Mouse (Mus musculus): ENCODE measurements around the gene Cd19. TPM values are rescaled to one million over a fixed set of nuclear protein-coding genes. Genes with fewer than 3 reads are reported as not detected.

Cd19 gene
- polyA plus RNA-seq (2014; fragmentation: Nextera tagmentation; extraction: Ambion mirVana) = not detected in 2 replicates

DNA sequence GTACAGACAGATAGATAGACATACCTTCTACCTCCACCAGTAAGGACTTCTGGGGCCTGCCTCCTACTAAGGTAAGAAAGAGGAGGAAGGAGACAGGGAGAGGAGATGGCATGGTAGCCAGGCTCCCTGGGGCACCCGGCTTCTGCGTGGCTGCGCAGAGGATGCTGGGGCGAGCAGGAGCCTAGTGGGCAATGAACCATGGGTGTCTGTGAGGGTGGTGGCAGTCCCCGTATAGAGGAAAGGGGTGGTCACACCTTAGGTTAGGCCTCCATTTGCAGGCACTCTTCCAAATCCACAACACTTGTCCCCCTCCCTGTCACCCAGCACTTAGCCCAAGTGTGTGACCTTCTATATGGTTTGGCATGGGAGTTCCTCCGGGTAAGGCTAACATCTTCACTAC lies at the start of gene Cd19:
Cd19 (minus strand) TSS at position 165 of the 400 bp plus-strand sequence.
- 90% methylated on average over 6 of the region's 6 CpGs for WGBS
- Histone ChIP-seq H3K4me3 (ENCODE audit: low read depth, low read length) (no peak within 1 kb of the TSS), H3K27me3 (ENCODE audit: control insufficient read depth, insufficient read depth, low read length) (no peaks in the 10 kb centered on the region), H3K4me2 (ENCODE audit: low read depth, low read length) (no peak within 1 kb of the TSS), H3K27ac (replicated peaks; ENCODE audit: low read depth, low read length) (no peak within 1 kb of the TSS), H3K36me3 (replicated peaks; ENCODE audit: control insufficient read depth, insufficient read depth, low read depth, low read length) (no peaks in the 10 kb centered on the region), H3K9ac (replicated peaks; ENCODE audit: low read length) (no peak within 1 kb of the TSS), H3K4me1 (ENCODE audit: control insufficient read depth, insufficient read depth, low read length) (no peaks in the 10 kb centered on the region), H3K9me3 (replicated peaks; ENCODE audit: control insufficient read depth, low read length) (no peaks in the 10 kb centered on the region)
- DNase-seq (ENCODE audit: low spot score) (no peak), ATAC-seq (replicated peaks; ENCODE audit: insufficient number of reproducible peaks, low FRiP score, low TSS enrichment, low read depth) (no peak)

DNA sequence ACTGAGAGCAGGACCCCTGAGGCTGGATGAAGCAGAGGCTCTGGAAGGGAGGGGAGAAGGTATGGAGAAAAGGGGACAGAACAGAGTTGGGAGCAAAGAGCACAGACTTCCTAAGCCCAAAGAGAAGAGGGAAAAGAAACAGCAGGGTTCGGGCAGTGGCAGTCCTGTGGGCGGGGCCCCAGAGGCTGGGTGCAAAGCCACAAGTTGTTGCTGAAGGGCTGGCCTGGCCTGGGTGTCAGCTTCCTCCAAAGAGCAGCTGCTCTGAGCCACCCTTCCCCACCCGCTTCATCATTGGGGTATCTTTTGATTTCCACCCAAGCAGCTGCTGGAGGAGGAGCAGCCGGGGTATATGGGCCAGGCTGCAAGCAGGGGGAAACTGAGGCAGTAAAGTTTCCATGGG lies 49.4 kb upstream of the Cd19 start:
- ATAC-seq (replicated peaks; ENCODE audit: insufficient number of reproducible peaks, low FRiP score, low TSS enrichment, low read depth) (no peak), DNase-seq (ENCODE audit: low spot score) (no peak)
- no peak overlapping the region for H3K4me2 ChIP-seq (ENCODE audit: low read depth, low read length)
- H3K4me3 ChIP-seq (ENCODE audit: low read depth, low read length) = no peak overlapping the region
- H3K4me1 ChIP-seq (ENCODE audit: control insufficient read depth, insufficient read depth, low read length) = no peaks in the 10 kb centered on the region; the same call in 1 of the 2 replicates
- no peaks in the 10 kb centered on the region for H3K27me3 ChIP-seq (ENCODE audit: control insufficient read depth, insufficient read depth, low read length)
- no peaks in the 10 kb centered on the region for H3K9me3 ChIP-seq (replicated peaks; ENCODE audit: control insufficient read depth, low read length)
- WGBS = 66% methylated on average over 4 of the region's 4 CpGs
- H3K9ac ChIP-seq (replicated peaks; ENCODE audit: low read length) = no peak overlapping the region; the same call in 1 of the 2 replicates
- peaks cover 3% of the 10 kb centered on the region; the same call in 1 of the 2 replicates for H3K36me3 ChIP-seq (replicated peaks; ENCODE audit: control insufficient read depth, insufficient read depth, low read depth, low read length)
- no peak overlapping the region for H3K27ac ChIP-seq (replicated peaks; ENCODE audit: low read depth, low read length)

GRCm38 (mm10) chr7:126463547-126463946 lies 48.9 kb upstream of the Cd19 start:
- Histone ChIP-seq H3K27me3 (ENCODE audit: control insufficient read depth, insufficient read depth, low read length) (no peaks in the 10 kb centered on the region), H3K9me3 (replicated peaks; ENCODE audit: control insufficient read depth, low read length) (no peaks in the 10 kb centered on the region), H3K4me1 (ENCODE audit: control insufficient read depth, insufficient read depth, low read length) (no peaks in the 10 kb centered on the region; the same call in 1 of the 2 replicates), H3K36me3 (replicated peaks; ENCODE audit: control insufficient read depth, insufficient read depth, low read depth, low read length) (peaks cover 3% of the 10 kb centered on the region; the same call in 1 of the 2 replicates), H3K4me2 (ENCODE audit: low read depth, low read length) (no peak overlapping the region), H3K9ac (replicated peaks; ENCODE audit: low read length) (no peak overlapping the region; the same call in 1 of the 2 replicates), H3K4me3 (ENCODE audit: low read depth, low read length) (no peak overlapping the region), H3K27ac (replicated peaks; ENCODE audit: low read depth, low read length) (no peak overlapping the region)
- 53% methylated on average over 4 of the region's 4 CpGs for WGBS
- DNase-seq (ENCODE audit: low spot score) = no peak
- no peak for ATAC-seq (replicated peaks; ENCODE audit: insufficient number of reproducible peaks, low FRiP score, low TSS enrichment, low read depth)

DNA sequence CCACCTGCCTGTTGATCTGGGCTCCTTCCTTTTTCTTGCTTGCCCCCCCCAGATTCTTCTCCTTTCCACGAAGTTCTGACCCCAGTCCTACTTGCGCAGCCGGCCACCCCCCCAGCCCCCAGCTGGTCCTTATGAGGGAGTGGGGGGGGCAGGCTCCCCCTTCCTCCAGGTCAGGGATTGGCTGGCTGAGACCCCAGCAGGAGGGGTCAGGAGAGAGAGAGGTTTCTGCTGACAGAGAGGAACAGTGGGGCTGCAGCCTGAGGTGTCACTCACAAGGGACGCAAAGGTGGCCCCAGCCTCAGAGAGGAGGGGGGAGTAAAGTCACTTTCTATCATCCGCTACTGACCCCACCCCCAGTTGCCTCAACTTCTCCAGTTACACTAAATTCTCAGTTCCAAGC lies 48.3 kb upstream of the Cd19 start, which contains the start of gene Atp2a1:
Atp2a1 (minus strand) TSS at position 105 of the 400 bp plus-strand sequence.
- Histone ChIP-seq H3K4me1 (ENCODE audit: control insufficient read depth, insufficient read depth, low read length) (no peaks in the 10 kb centered on the region; the same call in 1 of the 2 replicates), H3K27me3 (ENCODE audit: control insufficient read depth, insufficient read depth, low read length) (no peaks in the 10 kb centered on the region), H3K9me3 (replicated peaks; ENCODE audit: control insufficient read depth, low read length) (no peaks in the 10 kb centered on the region), H3K4me2 (ENCODE audit: low read depth, low read length) (no peak within 1 kb of the TSS), H3K36me3 (replicated peaks; ENCODE audit: control insufficient read depth, insufficient read depth, low read depth, low read length) (no peaks in the 10 kb centered on the region; the same call in 1 of the 2 replicates), H3K9ac (replicated peaks; ENCODE audit: low read length) (no peak within 1 kb of the TSS; the same call in 1 of the 2 replicates), H3K27ac (replicated peaks; ENCODE audit: low read depth, low read length) (no peak within 1 kb of the TSS), H3K4me3 (ENCODE audit: low read depth, low read length) (no peak within 1 kb of the TSS)
- ATAC-seq (replicated peaks; ENCODE audit: insufficient number of reproducible peaks, low FRiP score, low TSS enrichment, low read depth) (no peak), DNase-seq (ENCODE audit: low spot score) (no peak)
- WGBS = 33% methylated on average over 5 of the region's 5 CpGs

- no peaks in the 10 kb centered on the region; the same call in 1 of the 2 replicates for H3K4me1 ChIP-seq (ENCODE audit: control insufficient read depth, insufficient read depth, low read length)
- H3K4me3 ChIP-seq (ENCODE audit: low read depth, low read length) = no peak overlapping the region
- DNase-seq (ENCODE audit: low spot score) (no peak), ATAC-seq (replicated peaks; ENCODE audit: insufficient number of reproducible peaks, low FRiP score, low TSS enrichment, low read depth) (0 out of 2 replicates have a peak, but pooled peaks have one; percentile 24)
- WGBS = 47% methylated on average over 3 of the region's 3 CpGs
- H3K4me2 ChIP-seq (ENCODE audit: low read depth, low read length) = no peak overlapping the region
- no peak overlapping the region for H3K9ac ChIP-seq (replicated peaks; ENCODE audit: low read length)
- H3K27me3 ChIP-seq (ENCODE audit: control insufficient read depth, insufficient read depth, low read length) = no peaks in the 10 kb centered on the region
- no peaks in the 10 kb centered on the region for H3K36me3 ChIP-seq (replicated peaks; ENCODE audit: control insufficient read depth, insufficient read depth, low read depth, low read length)
- H3K27ac ChIP-seq (replicated peaks; ENCODE audit: low read depth, low read length) = no peak overlapping the region
- no peaks in the 10 kb centered on the region for H3K9me3 ChIP-seq (replicated peaks; ENCODE audit: control insufficient read depth, low read length)
Observed at GRCm38 (mm10) chr7:126461626-126462025, 46.9 kb upstream of the Cd19 start.

DNA sequence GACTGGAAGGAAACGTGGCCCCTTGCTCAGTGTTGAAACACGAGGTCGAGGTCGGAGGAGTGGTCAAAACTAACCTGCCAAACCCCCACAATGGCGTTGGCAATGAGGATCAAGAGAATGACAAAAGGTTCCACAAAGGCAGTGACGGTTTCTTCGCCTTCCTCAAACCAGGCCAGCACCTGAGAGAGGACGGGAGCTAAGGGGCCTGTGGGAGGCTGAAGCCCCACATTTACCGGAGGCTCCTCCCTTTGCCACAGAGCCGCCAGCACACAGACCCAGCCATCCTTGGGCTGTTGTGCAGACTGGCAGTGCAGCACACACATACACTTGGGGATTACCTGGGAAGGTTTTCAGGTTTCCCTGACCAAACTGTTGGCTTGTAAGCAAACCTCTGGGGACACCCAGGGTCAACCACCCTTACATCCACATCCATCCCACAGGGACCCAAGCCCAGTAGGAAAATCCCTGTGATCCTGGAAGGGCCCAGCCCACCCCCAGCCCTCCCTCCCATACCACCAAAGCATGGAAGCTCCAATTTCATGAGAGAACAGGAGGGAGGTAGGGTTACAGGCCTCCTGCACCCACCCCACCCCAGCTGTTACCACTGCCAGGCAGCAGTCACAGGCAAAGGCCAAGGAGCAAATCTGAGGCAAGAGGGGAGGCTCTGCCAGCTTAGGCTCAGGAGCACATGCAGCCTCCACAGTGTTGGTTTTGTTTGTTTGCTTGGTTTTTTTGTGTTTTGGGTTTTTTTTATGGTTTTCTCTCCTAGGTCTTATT lies 46.1 kb upstream of the Cd19 start:
- Histone ChIP-seq H3K4me2 (ENCODE audit: low read depth, low read length) (no peak overlapping the region), H3K27ac (replicated peaks; ENCODE audit: low read depth, low read length) (no peak overlapping the region), H3K9ac (replicated peaks; ENCODE audit: low read length) (0 out of 2 replicates have a peak overlapping the region, but pooled peaks have one; percentile 6), H3K4me3 (ENCODE audit: low read depth, low read length) (no peak overlapping the region), H3K27me3 (ENCODE audit: control insufficient read depth, insufficient read depth, low read length) (no peaks in the 10 kb centered on the region), H3K36me3 (replicated peaks; ENCODE audit: control insufficient read depth, insufficient read depth, low read depth, low read length) (no peaks in the 10 kb centered on the region), H3K4me1 (ENCODE audit: control insufficient read depth, insufficient read depth, low read length) (no peaks in the 10 kb centered on the region; the same call in 1 of the 2 replicates), H3K9me3 (replicated peaks; ENCODE audit: control insufficient read depth, low read length) (no peaks in the 10 kb centered on the region)
- DNase-seq (ENCODE audit: low spot score) = peak; percentile 21
- WGBS = 49% methylated on average over 10 of the region's 10 CpGs
- peak; percentile 31; the same call in 1 of the 2 replicates for ATAC-seq (replicated peaks; ENCODE audit: insufficient number of reproducible peaks, low FRiP score, low TSS enrichment, low read depth)

DNA sequence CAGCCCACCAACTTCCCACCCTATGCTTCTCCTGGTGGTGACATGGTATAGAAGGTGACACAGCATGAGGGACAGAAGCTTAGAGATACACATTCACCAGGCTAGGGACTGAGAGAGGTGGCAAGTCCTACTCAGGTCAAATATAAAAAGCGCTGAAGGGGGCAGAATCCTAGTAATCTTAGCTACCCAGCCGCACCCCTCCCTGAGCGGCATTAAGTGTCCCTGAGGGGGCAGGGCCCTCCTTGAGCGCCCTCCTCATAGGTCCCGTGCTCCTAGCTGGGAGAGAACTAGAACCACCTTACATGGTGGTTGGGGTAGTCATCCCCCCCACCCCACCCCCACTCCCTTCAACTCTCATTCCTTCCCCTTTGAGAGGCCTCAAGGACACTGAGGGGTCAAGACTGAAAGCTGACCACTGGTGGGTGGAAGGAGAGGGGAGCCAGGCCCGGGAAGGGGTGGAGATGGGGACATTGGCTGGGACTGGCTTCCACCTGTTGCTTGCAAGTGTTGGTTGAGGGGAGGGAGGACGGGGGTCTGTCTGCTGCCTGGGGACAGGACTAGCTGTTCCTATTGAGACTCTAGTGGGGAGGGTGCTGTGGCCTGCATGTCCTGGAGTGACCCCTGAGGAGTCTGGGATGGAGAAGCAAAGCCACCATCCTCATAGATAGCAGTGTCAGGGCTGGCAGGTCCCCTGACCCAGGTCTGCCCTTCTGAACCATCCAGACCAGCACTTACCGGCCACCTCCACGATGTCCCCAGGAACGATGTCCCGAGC lies 44.3 kb upstream of the Cd19 start:
- no peak overlapping the region for H3K4me2 ChIP-seq (ENCODE audit: low read depth, low read length)
- DNase-seq (ENCODE audit: low spot score) = no peak

More for the DNA sequence above, 44.3 kb upstream of the Cd19 start:
- no peak for ATAC-seq (replicated peaks; ENCODE audit: insufficient number of reproducible peaks, low FRiP score, low TSS enrichment, low read depth)
- no peaks in the 10 kb centered on the region for H3K9me3 ChIP-seq (replicated peaks; ENCODE audit: control insufficient read depth, low read length)
- no peak overlapping the region for H3K9ac ChIP-seq (replicated peaks; ENCODE audit: low read length)
- 84% methylated on average over 11 of the region's 11 CpGs for WGBS
- H3K36me3 ChIP-seq (replicated peaks; ENCODE audit: control insufficient read depth, insufficient read depth, low read depth, low read length) = no peaks in the 10 kb centered on the region
- no peak overlapping the region for H3K4me3 ChIP-seq (ENCODE audit: low read depth, low read length)
- no peaks in the 10 kb centered on the region; the same call in 1 of the 2 replicates for H3K4me1 ChIP-seq (ENCODE audit: control insufficient read depth, insufficient read depth, low read length)
- no peak overlapping the region for H3K27ac ChIP-seq (replicated peaks; ENCODE audit: low read depth, low read length)
- H3K27me3 ChIP-seq (ENCODE audit: control insufficient read depth, insufficient read depth, low read length) = no peaks in the 10 kb centered on the region
